Mouse (Mus musculus) heart, postnatal 0 days (tissue): ENCODE measurements at regions not wholly inside any gene's neighbourhood (a gene's known extent, or its start where the extent isn't known, plus 50 kb on each side); places are given as distances from the start of the nearest gene placed in this dataset.

Source experiments
- ATAC-seq: fragments of 200-750 bp; cut with Nextera tagmentation; 2 replicates; pipeline ENCODE4 v1.8.0; 2017; ENCODE audit warnings: low read depth, moderate number of reproducible peaks, moderate library complexity; ENCODE audit not compliant: insufficient read depth
- DNase-seq: peaks from one replicate; pipeline ENCODE4 v3.0.0-alpha.2; 2016; ENCODE audit warnings: low spot score
- H3K27ac ChIP-seq: fragments of 300-500 bp; sonication (generic); 2 replicates; pipeline ENCODE4 v1.5.1; 2014; ENCODE audit warnings: low read depth, mild to moderate bottlenecking
- H3K27me3 ChIP-seq: fragments of 300-500 bp; sonication (generic); 2 replicates; pipeline ENCODE4 v1.6.1; 2014; ENCODE audit warnings: low read length, mixed read lengths; ENCODE audit not compliant: control insufficient read depth, insufficient read depth
- H3K36me3 ChIP-seq: fragments of 300-500 bp; sonication (generic); replicated peaks from 2 replicates; pipeline ENCODE4 v1.6.1; 2014; ENCODE audit warnings: low read length, mixed read lengths; ENCODE audit not compliant: control insufficient read depth, insufficient read depth
- H3K4me1 ChIP-seq: fragments of 300-500 bp; sonication (generic); 2 replicates; pipeline ENCODE4 v1.6.1; 2014; ENCODE audit warnings: antibody characterized with exemption; ENCODE audit not compliant: control insufficient read depth, insufficient read depth
- H3K4me2 ChIP-seq: fragments of 300-500 bp; sonication (generic); 2 replicates; pipeline ENCODE4 v1.6.1; 2014; ENCODE audit warnings: low read depth, mild to moderate bottlenecking, low read length, moderate library complexity
- H3K4me3 ChIP-seq: fragments of 300-500 bp; sonication (generic); 2 replicates; pipeline ENCODE4 v1.5.1; 2014; ENCODE audit warnings: low read depth, low read length
- H3K9ac ChIP-seq: fragments of 300-500 bp; sonication (generic); replicated peaks from 2 replicates; pipeline ENCODE4 v1.6.1; 2014; ENCODE audit warnings: low read depth, low read length, mixed read lengths
- H3K9me3 ChIP-seq: fragments of 300-500 bp; sonication (generic); replicated peaks from 2 replicates; pipeline ENCODE4 v1.6.1; 2016; ENCODE audit warnings: low read length; ENCODE audit not compliant: control insufficient read depth
- CTCF ChIP-seq: IDR thresholded peaks from 2 replicates; pipeline ENCODE4 v1.5.1; 2016; ENCODE audit warnings: antibody characterized with exemption, control low read depth, low read depth
- EP300 ChIP-seq: IDR thresholded peaks from 2 replicates; pipeline ENCODE4 v1.6.1; 2016; ENCODE audit warnings: antibody characterized with exemption, low read depth
- WGBS: fragments of 180-500 bp; shearing (Covaris S2); extraction: QIAGEN DNeasy Blood & Tissue Kit; methylation state at CpG from one replicate; pipeline ENCODE4 v1.1.7; 2014; 5-methylcytosine and 5-hydroxymethylcytosine counted together

DNA sequence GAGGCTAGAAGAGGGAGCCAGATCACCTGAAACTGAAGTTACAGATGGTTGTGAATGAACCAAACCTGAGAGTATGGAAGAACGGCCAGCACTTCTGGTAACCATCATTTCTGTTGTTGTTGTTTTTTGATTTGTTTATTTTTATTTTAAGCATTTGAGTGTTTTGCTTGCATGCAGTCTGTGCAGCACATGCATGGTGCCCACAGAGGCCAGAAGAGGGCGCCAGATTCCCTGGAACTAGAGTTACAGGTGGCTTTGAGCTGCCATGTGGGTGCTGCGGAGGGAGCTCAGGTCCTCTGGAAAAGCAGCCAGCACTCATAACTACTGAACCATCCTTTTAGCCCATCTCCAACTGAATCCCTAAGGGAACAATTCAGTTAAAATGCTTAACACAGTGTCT, 159.7 kb downstream of the Gpat3 start:
- Histone ChIP-seq H3K27ac (no peak overlapping the region), H3K4me3 (no peak overlapping the region), H3K9ac (no peak overlapping the region), H3K4me1 (no peaks in the 10 kb centered on the region), H3K27me3 (no peaks in the 10 kb centered on the region), H3K36me3 (no peaks in the 10 kb centered on the region), H3K9me3 (no peaks in the 10 kb centered on the region), H3K4me2 (no peak overlapping the region)
- DNase-seq: no peak
- 61% methylated on average over 3 of the region's 3 CpGs for WGBS
- no peak for TF ChIP-seq EP300
- no peak for TF ChIP-seq CTCF
- ATAC-seq: no peak

DNA sequence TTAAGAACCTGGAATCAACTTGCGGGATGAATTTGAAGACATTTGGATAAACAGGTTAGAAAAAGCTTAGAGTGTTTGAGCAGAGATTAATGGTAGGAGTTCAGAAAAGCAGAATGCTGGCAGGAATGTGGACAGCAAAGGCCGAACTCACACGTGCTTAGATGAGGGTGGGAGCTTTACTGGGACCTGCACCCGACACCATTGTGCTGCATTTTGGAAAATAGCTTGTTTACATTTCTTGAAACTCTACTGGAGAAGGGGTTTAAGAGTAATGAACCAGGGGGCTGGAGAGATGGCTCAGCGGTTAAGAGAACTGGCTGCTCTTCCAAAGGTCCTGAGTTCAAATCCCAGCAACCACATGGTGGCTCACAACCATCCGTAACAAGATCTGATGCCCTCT, 154.9 kb downstream of the Gpat3 start:
- Histone ChIP-seq H3K9ac (no peak overlapping the region), H3K27ac (no peak overlapping the region), H3K4me2 (no peak overlapping the region), H3K27me3 (no peaks in the 10 kb centered on the region), H3K36me3 (no peaks in the 10 kb centered on the region), H3K4me3 (no peak overlapping the region), H3K4me1 (no peaks in the 10 kb centered on the region), H3K9me3 (no peaks in the 10 kb centered on the region)
- no peak for ATAC-seq
- no peak for DNase-seq
- WGBS: 88% methylated on average over 6 of the region's 6 CpGs
- TF ChIP-seq EP300 (no peak), CTCF (no peak)

DNA sequence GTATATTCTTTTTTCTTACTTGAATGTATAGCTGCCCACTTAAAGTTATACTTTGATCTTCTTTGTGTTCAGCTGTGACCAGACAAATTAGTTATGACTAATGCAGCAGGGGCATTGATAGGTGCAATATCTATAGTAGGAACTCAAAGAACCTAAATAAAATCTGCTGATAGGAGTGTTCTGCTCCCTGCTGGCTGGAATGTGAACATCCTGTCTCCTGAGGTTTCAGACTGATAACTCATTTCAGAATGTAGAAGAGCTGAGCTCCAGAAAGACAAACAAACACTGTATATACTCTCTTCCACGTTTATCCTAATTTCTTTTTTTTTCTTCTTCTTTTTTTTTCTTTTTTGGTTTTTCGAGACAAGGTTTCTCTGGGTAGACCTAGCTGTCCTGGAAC, 146.9 kb downstream of the Gpat3 start:
- TF ChIP-seq CTCF (peak; percentile 17), EP300 (no peak)
- no peak overlapping the region for H3K4me3 ChIP-seq
- ATAC-seq: no peak
- H3K4me1 ChIP-seq: no peaks in the 10 kb centered on the region
- no peaks in the 10 kb centered on the region for H3K36me3 ChIP-seq
- no peaks in the 10 kb centered on the region for H3K27me3 ChIP-seq
- no peak overlapping the region for H3K27ac ChIP-seq
- DNase-seq: no peak
- no peaks in the 10 kb centered on the region for H3K9me3 ChIP-seq
- no peak overlapping the region for H3K4me2 ChIP-seq
- WGBS: 72% methylated on average over 2 of the region's 2 CpGs
- no peak overlapping the region for H3K9ac ChIP-seq

DNA sequence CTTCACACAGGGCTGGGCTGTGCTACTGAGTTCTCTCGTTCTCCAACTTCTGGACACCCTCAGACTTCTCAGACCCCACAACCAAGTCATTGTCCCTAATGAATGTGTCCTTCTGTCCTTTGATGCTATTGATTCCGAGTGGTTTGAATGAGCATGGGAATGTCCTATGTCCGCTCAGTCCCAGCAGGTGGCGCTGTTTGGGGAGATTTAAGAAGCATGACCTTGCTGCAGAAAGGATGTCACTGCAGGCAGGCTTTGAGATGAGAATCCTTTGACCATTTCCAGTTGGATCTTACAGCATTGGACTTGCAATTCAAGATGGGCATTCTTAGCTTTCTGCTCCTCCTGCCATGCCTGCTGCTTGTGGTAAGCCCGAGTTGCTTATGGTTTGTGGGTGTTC, 146.1 kb downstream of the Gpat3 start:
- Histone ChIP-seq H3K4me3 (no peak overlapping the region), H3K27me3 (no peaks in the 10 kb centered on the region), H3K9me3 (no peaks in the 10 kb centered on the region), H3K36me3 (no peaks in the 10 kb centered on the region), H3K27ac (no peak overlapping the region), H3K4me1 (no peaks in the 10 kb centered on the region), H3K4me2 (no peak overlapping the region), H3K9ac (no peak overlapping the region)
- TF ChIP-seq EP300 (no peak), CTCF (peak; percentile 61)
- DNase-seq: no peak
- no peak for ATAC-seq
- WGBS: 27% methylated on average over 5 of the region's 5 CpGs

DNA sequence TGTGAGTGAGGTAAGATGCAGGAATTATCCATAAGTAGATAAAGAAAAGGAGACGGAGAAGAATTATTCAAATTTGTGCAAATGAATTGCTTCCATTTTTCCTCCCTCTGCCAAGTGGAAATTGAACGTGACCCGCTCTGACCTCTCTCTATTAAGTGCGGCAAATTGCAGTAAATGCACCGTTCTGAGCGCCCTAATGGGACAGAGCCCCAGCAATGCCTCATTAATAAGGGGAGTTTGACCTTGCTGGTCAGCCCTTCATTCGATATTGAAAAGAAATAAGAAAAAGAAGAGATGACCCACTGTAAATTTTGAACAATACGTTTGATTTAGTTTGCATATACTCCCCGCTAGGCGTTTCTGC, 137.0 kb downstream of the Gpat3 start:
- Histone ChIP-seq H3K9ac (no peak overlapping the region), H3K4me1 (no peaks in the 10 kb centered on the region), H3K4me3 (no peak overlapping the region), H3K36me3 (no peaks in the 10 kb centered on the region), H3K9me3 (no peaks in the 10 kb centered on the region), H3K27me3 (no peaks in the 10 kb centered on the region), H3K27ac (no peak overlapping the region), H3K4me2 (no peak overlapping the region)
- TF ChIP-seq EP300: no peak
- TF ChIP-seq CTCF: no peak
- DNase-seq: no peak
- WGBS: 82% methylated on average over 10 of the region's 10 CpGs
- no peak for ATAC-seq

DNA sequence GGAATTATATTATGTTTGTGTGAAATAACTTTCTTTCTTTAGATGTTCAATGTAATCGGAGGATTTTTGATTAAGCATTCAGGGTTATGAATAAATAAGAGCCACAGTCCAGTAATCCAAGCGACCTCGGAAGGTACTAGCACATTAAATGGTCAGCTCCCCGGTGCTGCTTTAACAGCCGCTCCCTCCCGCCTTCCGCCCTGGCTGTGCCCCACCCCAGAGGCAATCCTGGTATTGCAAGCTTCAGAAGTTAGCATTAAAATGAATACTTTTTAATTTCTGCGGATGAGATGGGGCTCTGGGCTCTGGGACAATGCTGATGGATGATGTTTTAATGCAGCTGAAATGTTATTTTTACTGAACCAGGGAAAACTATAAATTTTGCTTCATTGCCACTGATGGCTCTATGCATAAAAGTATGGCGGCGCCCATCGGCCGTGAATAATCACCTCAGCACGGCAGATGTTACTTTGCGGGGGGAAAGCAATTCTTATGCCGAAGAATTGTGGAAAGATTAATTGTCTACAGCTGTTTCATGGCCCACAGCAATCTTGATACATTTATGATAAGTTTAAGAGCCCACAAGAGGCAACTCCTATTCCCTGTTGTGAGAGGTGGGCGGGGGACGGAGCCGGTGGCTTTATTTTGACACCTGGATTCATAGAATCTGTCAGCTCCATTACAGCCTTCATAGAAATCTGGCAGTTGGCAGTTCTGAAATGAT, 136.5 kb downstream of the Gpat3 start:
- Histone ChIP-seq H3K27me3 (no peaks in the 10 kb centered on the region), H3K9ac (no peak overlapping the region), H3K4me3 (no peak overlapping the region), H3K4me1 (no peaks in the 10 kb centered on the region), H3K27ac (no peak overlapping the region), H3K4me2 (no peak overlapping the region), H3K36me3 (no peaks in the 10 kb centered on the region), H3K9me3 (no peaks in the 10 kb centered on the region)
- 85% methylated on average over 18 of the region's 18 CpGs for WGBS
- no peak for TF ChIP-seq CTCF
- ATAC-seq (no peak), DNase-seq (no peak)
